Mouse (Mus musculus): Measurements from ENCODE around the gene Tal1. TPM values are rescaled to one million over a fixed set of nuclear protein-coding genes. Genes with fewer than 3 reads are reported as not detected.

Gene Tal1
- polyA plus RNA-seq, 1 experiment from 2014 or later, result 1.9 TPM

DNA sequence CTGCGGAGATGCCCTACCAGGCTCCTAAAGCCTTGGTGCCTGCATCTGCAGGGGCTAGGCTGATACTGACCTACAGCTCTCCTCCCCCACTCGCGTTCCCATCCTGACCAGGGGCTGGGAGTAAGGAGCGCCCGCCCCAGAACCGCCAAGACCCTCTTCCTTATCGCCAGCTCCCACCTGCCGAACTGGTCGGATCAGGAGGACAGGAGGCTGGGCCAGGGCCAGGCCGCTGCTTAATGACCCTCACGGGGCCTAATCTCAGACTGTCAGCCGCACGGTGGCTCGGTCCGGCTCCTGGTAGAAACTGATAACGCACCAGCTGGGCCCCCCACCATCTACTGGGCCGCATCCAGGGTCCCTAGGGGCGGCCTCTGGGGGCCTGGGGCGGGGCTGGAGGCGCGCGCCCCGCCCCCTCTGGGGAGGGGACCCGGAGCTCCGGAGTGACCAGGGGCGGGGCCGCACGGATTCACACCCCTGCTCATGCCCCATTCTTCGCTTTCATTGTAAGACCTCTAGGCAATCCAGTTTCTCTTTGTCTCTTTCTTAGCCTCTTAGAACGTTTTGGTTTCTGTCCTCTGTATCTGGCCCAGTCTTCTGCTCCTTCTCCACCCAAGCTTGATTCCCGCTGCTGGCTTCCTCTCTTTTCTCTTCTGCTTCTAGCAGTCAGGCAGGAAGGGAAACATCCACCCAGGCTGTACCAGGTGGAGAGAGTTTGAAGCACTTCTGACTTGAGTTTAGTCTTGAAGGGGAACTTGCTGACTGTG, 39.6 kb downstream of the Tal1 start:
- no peaks in the 10 kb centered on the region for H3K9me3 ChIP-seq (ENCODE audit: low read length)
- WGBS, result 2% methylated on average over 25 of the region's 31 CpGs
- ATAC-seq, result peak; percentile 81
- H3K4me3 ChIP-seq (ENCODE audit: low read depth, low read length), result peak overlapping the region; percentile 43
- H3K36me3 ChIP-seq (ENCODE audit: insufficient read depth, low read length), result no peaks in the 10 kb centered on the region
- H3K4me1 ChIP-seq (ENCODE audit: insufficient read depth, low read depth, low read length), result peaks cover 7% of the 10 kb centered on the region; the same call in 1 of the 2 replicates
- peak overlapping the region; percentile 2; the same call in 1 of the 2 replicates for H3K9ac ChIP-seq (replicated peaks; ENCODE audit: low read depth)
- H3K4me2 ChIP-seq (replicated peaks; ENCODE audit: low read depth, low read length), result peak overlapping the region; percentile 92
- H3K27me3 ChIP-seq (replicated peaks; ENCODE audit: insufficient read depth, low read length), result no peaks in the 10 kb centered on the region
- peak overlapping the region; percentile 35; the same call in 1 of the 2 replicates for H3K27ac ChIP-seq (ENCODE audit: low read length)
- TF ChIP-seq EP300 (IDR thresholded peaks at IDR 0.05) (no peak), CTCF (IDR thresholded peaks at IDR 0.05) (no peak)
- DNase-seq (ENCODE audit: low spot score), result peak; percentile 57

DNA sequence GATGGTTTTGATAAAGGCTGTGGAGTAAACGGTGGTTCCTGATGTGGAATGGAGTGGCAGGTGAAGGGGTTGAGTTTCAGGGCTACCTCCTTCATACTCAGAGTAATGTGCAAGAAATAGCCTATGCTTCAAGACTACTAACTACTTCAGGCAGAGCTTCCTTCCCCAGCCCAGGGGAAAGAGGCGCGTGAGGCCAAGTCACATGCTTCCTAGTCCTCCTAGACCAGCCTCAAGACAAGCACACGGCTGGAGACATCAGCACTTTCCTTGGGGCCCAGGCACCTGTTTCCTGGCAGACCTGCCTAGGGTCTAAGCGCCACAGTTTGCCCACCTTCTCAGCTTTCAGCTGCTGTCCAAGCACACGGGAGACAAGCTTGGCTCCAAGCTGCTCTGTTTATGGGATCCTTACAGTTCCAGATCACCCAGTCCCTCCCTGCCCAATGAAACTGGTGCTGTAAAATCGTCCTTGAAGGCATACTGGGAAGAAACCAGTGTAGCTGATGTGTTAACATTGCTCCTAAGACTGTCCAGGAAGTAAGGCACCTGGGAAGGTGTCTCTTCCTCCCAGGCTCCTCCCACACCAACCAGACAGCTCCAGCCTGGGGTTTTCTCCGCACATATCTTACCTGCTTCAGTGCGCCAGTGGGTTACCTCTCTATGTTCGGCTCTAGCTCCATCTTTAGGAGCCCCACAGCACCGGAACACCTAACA, 40.4 kb downstream of the Tal1 start:
- H3K9ac ChIP-seq (replicated peaks; ENCODE audit: low read depth), result 0 out of 2 replicates have a peak overlapping the region, but pooled peaks have one; percentile 2
- no peaks in the 10 kb centered on the region for H3K36me3 ChIP-seq (ENCODE audit: insufficient read depth, low read length)
- H3K27me3 ChIP-seq (replicated peaks; ENCODE audit: insufficient read depth, low read length), result no peaks in the 10 kb centered on the region
- TF ChIP-seq CTCF (IDR thresholded peaks at IDR 0.05) (no peak), EP300 (IDR thresholded peaks at IDR 0.05) (no peak)
- H3K9me3 ChIP-seq (ENCODE audit: low read length), result no peaks in the 10 kb centered on the region
- 11% methylated on average over 11 of the region's 11 CpGs for WGBS
- H3K27ac ChIP-seq (ENCODE audit: low read length), result peak overlapping the region; percentile 35; the same call in 1 of the 2 replicates
- DNase-seq (ENCODE audit: low spot score) (no peak), ATAC-seq (peak; percentile 43)
- H3K4me1 ChIP-seq (ENCODE audit: insufficient read depth, low read depth, low read length), result peaks cover 7% of the 10 kb centered on the region; the same call in 1 of the 2 replicates
- peak overlapping the region; percentile 92 for H3K4me2 ChIP-seq (replicated peaks; ENCODE audit: low read depth, low read length)
- peak overlapping the region; percentile 43 for H3K4me3 ChIP-seq (ENCODE audit: low read depth, low read length)

DNA sequence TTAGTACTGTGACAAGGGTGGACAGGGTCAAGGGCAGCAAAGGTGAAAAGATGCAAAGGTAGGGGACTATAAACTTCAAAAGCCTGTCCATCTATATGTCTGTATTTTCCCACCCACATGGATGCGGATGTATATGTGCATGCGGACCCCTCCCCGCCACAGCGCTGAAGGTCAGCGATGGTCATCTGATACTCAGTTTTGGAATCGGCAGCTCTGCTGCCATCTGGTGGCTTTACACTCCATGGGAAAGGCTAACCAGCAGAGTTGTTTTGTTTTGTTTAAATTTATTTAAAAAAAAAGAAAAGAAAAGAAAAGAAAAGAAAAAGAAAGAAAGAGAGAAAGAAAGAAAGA, 40.9 kb downstream of the Tal1 start:
- Histone ChIP-seq H3K4me1 (ENCODE audit: insufficient read depth, low read depth, low read length) (peaks cover 7% of the 10 kb centered on the region; the same call in 1 of the 2 replicates), H3K9me3 (ENCODE audit: low read length) (no peaks in the 10 kb centered on the region), H3K27me3 (replicated peaks; ENCODE audit: insufficient read depth, low read length) (no peaks in the 10 kb centered on the region), H3K4me2 (replicated peaks; ENCODE audit: low read depth, low read length) (peak overlapping the region; percentile 92), H3K9ac (replicated peaks; ENCODE audit: low read depth) (no peak overlapping the region), H3K4me3 (ENCODE audit: low read depth, low read length) (0 out of 2 replicates have a peak overlapping the region, but pooled peaks have one; percentile 3), H3K36me3 (ENCODE audit: insufficient read depth, low read length) (no peaks in the 10 kb centered on the region), H3K27ac (ENCODE audit: low read length) (no peak overlapping the region)
- peak; percentile 36 for DNase-seq (ENCODE audit: low spot score)
- TF ChIP-seq CTCF (IDR thresholded peaks at IDR 0.05) (peak; percentile 68), EP300 (IDR thresholded peaks at IDR 0.05) (no peak)
- WGBS, result under 1% methylated on average over 6 of the region's 6 CpGs
- no peak for ATAC-seq

- 31% methylated on average over 6 of the region's 6 CpGs for WGBS
- Histone ChIP-seq H3K4me2 (replicated peaks; ENCODE audit: low read depth, low read length) (peak overlapping the region; percentile 27; the same call in 1 of the 2 replicates), H3K27me3 (replicated peaks; ENCODE audit: insufficient read depth, low read length) (no peaks in the 10 kb centered on the region), H3K9ac (replicated peaks; ENCODE audit: low read depth) (no peak overlapping the region), H3K9me3 (ENCODE audit: low read length) (no peaks in the 10 kb centered on the region), H3K36me3 (ENCODE audit: insufficient read depth, low read length) (no peaks in the 10 kb centered on the region), H3K4me3 (ENCODE audit: low read depth, low read length) (no peak overlapping the region), H3K4me1 (ENCODE audit: insufficient read depth, low read depth, low read length) (peaks cover 3% of the 10 kb centered on the region; the same call in 1 of the 2 replicates), H3K27ac (ENCODE audit: low read length) (no peak overlapping the region)
- peak; percentile 75 for ATAC-seq
- TF ChIP-seq CTCF (IDR thresholded peaks at IDR 0.05), result peak; percentile 97
- peak; percentile 51; the same call in 1 of the 2 replicates for TF ChIP-seq EP300 (IDR thresholded peaks at IDR 0.05)
- DNase-seq (ENCODE audit: low spot score), result peak; percentile 73
Observed at GRCm38 (mm10) chr4:115101682-115102081, 45.5 kb downstream of the Tal1 start.

GRCm38 (mm10) chr4:115103510-115103909, 47.3 kb downstream of the Tal1 start:
- no peaks in the 10 kb centered on the region for H3K9me3 ChIP-seq (ENCODE audit: low read length)
- no peak overlapping the region for H3K27ac ChIP-seq (ENCODE audit: low read length)
- H3K36me3 ChIP-seq (ENCODE audit: insufficient read depth, low read length), result no peaks in the 10 kb centered on the region
- 57% methylated on average over 4 of the region's 4 CpGs for WGBS
- DNase-seq (ENCODE audit: low spot score), result no peak
- no peak overlapping the region for H3K4me2 ChIP-seq (replicated peaks; ENCODE audit: low read depth, low read length)
- no peak for TF ChIP-seq CTCF (IDR thresholded peaks at IDR 0.05)
- no peak for TF ChIP-seq EP300 (IDR thresholded peaks at IDR 0.05)
- no peak for ATAC-seq
- H3K9ac ChIP-seq (replicated peaks; ENCODE audit: low read depth), result no peak overlapping the region
- H3K4me3 ChIP-seq (ENCODE audit: low read depth, low read length), result no peak overlapping the region
- no peaks in the 10 kb centered on the region for H3K4me1 ChIP-seq (ENCODE audit: insufficient read depth, low read depth, low read length)
- no peaks in the 10 kb centered on the region for H3K27me3 ChIP-seq (replicated peaks; ENCODE audit: insufficient read depth, low read length)

GRCm38 (mm10) chr4:115111167-115111566, 54.9 kb downstream of the Tal1 start:
- Histone ChIP-seq H3K4me2 (replicated peaks; ENCODE audit: low read depth, low read length) (no peak overlapping the region), H3K4me1 (ENCODE audit: insufficient read depth, low read depth, low read length) (no peaks in the 10 kb centered on the region), H3K9ac (replicated peaks; ENCODE audit: low read depth) (no peak overlapping the region), H3K4me3 (ENCODE audit: low read depth, low read length) (no peak overlapping the region), H3K27ac (ENCODE audit: low read length) (no peak overlapping the region), H3K9me3 (ENCODE audit: low read length) (no peaks in the 10 kb centered on the region), H3K27me3 (replicated peaks; ENCODE audit: insufficient read depth, low read length) (no peaks in the 10 kb centered on the region), H3K36me3 (ENCODE audit: insufficient read depth, low read length) (no peaks in the 10 kb centered on the region)
- 60% methylated on average over 2 of the region's 2 CpGs for WGBS
- DNase-seq (ENCODE audit: low spot score), result no peak
- TF ChIP-seq CTCF (IDR thresholded peaks at IDR 0.05) (no peak), EP300 (IDR thresholded peaks at IDR 0.05) (no peak)
- ATAC-seq, result no peak
